Mouse (Mus musculus) kidney, embryonic 14.5 days (tissue): ENCODE measurements around the gene Gpr4. TPM values are rescaled to one million over a fixed set of nuclear protein-coding genes. Genes with fewer than 3 reads are reported as not detected.

Experiments
- ATAC-seq: fragments of 200-750 bp; cut with Nextera tagmentation; 2 replicates; pipeline ENCODE4 v1.8.0; 2017; ENCODE audit warnings: moderate number of reproducible peaks, mild to moderate bottlenecking, moderate TSS enrichment, moderate library complexity; ENCODE audit not compliant: low FRiP score, low TSS enrichment
- H3K27ac ChIP-seq: fragments of 300-500 bp; sonication (generic); 2 replicates; pipeline ENCODE4 v1.5.1; 2014; ENCODE audit warnings: low read depth, mild to moderate bottlenecking, low read length, moderate library complexity, mixed read lengths
- H3K27me3 ChIP-seq: fragments of 300-500 bp; sonication (generic); 2 replicates; pipeline ENCODE4 v1.6.1; 2014; ENCODE audit warnings: mild to moderate bottlenecking, low read length; ENCODE audit not compliant: control insufficient read depth, insufficient read depth
- H3K36me3 ChIP-seq: fragments of 300-500 bp; sonication (generic); 2 replicates; pipeline ENCODE4 v1.6.1; 2014; ENCODE audit warnings: low read length, mixed read lengths; ENCODE audit not compliant: control insufficient read depth, insufficient read depth
- H3K4me1 ChIP-seq: fragments of 300-500 bp; sonication (generic); 2 replicates; pipeline ENCODE4 v1.6.1; 2014; ENCODE audit warnings: low read length, mixed read lengths; ENCODE audit not compliant: control insufficient read depth, insufficient read depth
- H3K4me2 ChIP-seq: fragments of 300-500 bp; sonication (generic); replicated peaks from 2 replicates; pipeline ENCODE4 v1.6.1; 2014; ENCODE audit warnings: low read depth, mild to moderate bottlenecking, low read length
- H3K4me3 ChIP-seq: fragments of 300-500 bp; sonication (generic); 2 replicates; pipeline ENCODE4 v1.5.1; 2014; ENCODE audit warnings: mild to moderate bottlenecking, low read length
- H3K9ac ChIP-seq: fragments of 300-500 bp; sonication (generic); 2 replicates; pipeline ENCODE4 v1.6.1; 2014; ENCODE audit warnings: low read depth, mild to moderate bottlenecking, low read length, moderate library complexity
- H3K9me3 ChIP-seq: fragments of 300-500 bp; sonication (generic); 2 replicates; pipeline ENCODE4 v1.6.1; 2016; ENCODE audit warnings: low read length; ENCODE audit not compliant: control insufficient read depth
- WGBS: fragments of 180-500 bp; shearing (Covaris S2); extraction: QIAGEN DNeasy Blood & Tissue Kit; methylation state at CpG from one replicate; pipeline ENCODE4 v1.1.7; 2014; 5-methylcytosine and 5-hydroxymethylcytosine counted together
- polyA plus RNA-seq: library from polyadenylated mRNA; unstranded; fragments of >200 nt; fragmentation: Nextera tagmentation; extraction: Ambion mirVana; gene quantifications from 2 replicates; pipeline ENCODE4 v1.2.1, GENCODE M21; 2014

Gene Gpr4
- 2.4 and 3.4 TPM in 2 replicates for polyA plus RNA-seq

- peak within 1 kb of the TSS; percentile 53; the same call in 1 of the 2 replicates for H3K9ac ChIP-seq
- WGBS = 2% methylated on average over 29 of the region's 30 CpGs
- H3K9me3 ChIP-seq = 0 out of 2 replicates have a peak, but pooled peaks cover 2% of the 10 kb centered on the region
- H3K36me3 ChIP-seq = no peaks in the 10 kb centered on the region
- peak within 1 kb of the TSS; percentile 82 for H3K4me2 ChIP-seq
- no peaks in the 10 kb centered on the region for H3K27me3 ChIP-seq
- peaks cover 19% of the 10 kb centered on the region for H3K4me1 ChIP-seq
- peak within 1 kb of the TSS; percentile 30; the same call in 1 of the 2 replicates for H3K27ac ChIP-seq
- ATAC-seq = peak; percentile 76
- peak within 1 kb of the TSS; percentile 50 for H3K4me3 ChIP-seq
Observed at GRCm38 (mm10) chr7:19211996-19212755, at the start of gene Gpr4. TSS of gene Gpr4 (plus strand) at chr7:19212538.

GRCm38 (mm10) chr7:19162928-19163327 is 49.4 kb upstream of the Gpr4 start:
- H3K9me3 ChIP-seq = no peaks in the 10 kb centered on the region
- no peak overlapping the region for H3K4me3 ChIP-seq
- H3K27me3 ChIP-seq = peaks cover 8% of the 10 kb centered on the region
- H3K4me2 ChIP-seq = no peak overlapping the region
- H3K4me1 ChIP-seq = peaks cover 27% of the 10 kb centered on the region; the same call in 1 of the 2 replicates
- no peak overlapping the region for H3K9ac ChIP-seq
- no peaks in the 10 kb centered on the region for H3K36me3 ChIP-seq
- 71% methylated on average over 7 of the region's 7 CpGs for WGBS
- no peak for ATAC-seq
- H3K27ac ChIP-seq = no peak overlapping the region

DNA sequence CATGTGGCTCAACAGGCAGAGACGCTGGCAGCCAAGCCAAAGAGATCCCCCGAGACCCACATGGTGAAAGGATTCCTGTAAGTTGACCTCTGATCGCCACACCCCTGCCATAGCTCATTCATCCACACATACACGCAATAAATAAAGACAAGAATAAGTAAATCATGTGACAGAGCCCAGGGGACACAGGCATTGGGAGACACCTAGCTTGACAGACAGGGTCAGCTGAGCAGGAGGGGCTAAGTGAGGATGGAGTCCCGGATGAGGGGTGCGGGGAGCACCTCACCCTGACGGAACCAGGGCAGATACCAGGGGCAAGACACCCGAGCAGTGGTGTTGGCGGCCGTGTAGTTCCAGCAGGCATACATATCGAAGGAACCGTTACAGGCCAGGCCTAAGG is 48.6 kb upstream of the Gpr4 start:
- Histone ChIP-seq H3K9ac (no peak overlapping the region), H3K4me3 (no peak overlapping the region; the same call in 1 of the 2 replicates), H3K36me3 (no peaks in the 10 kb centered on the region), H3K9me3 (no peaks in the 10 kb centered on the region), H3K4me2 (peak overlapping the region; percentile 31), H3K4me1 (peaks cover 27% of the 10 kb centered on the region; the same call in 1 of the 2 replicates), H3K27ac (no peak overlapping the region), H3K27me3 (peaks cover 8% of the 10 kb centered on the region)
- 21% methylated on average over 12 of the region's 12 CpGs for WGBS
- ATAC-seq = peak; percentile 22; the same call in 1 of the 2 replicates

- 0% methylated on average over 6 of the region's 6 CpGs for WGBS
- peaks cover 7% of the 10 kb centered on the region for H3K27me3 ChIP-seq
- no peak overlapping the region for H3K27ac ChIP-seq
- no peaks in the 10 kb centered on the region for H3K36me3 ChIP-seq
- peak; percentile 65 for ATAC-seq
- no peaks in the 10 kb centered on the region for H3K9me3 ChIP-seq
- peak overlapping the region; percentile 31 for H3K4me2 ChIP-seq
- H3K4me3 ChIP-seq = peak overlapping the region; percentile 12; the same call in 1 of the 2 replicates
- peaks cover 27% of the 10 kb centered on the region; the same call in 1 of the 2 replicates for H3K4me1 ChIP-seq
- no peak overlapping the region for H3K9ac ChIP-seq
Observed at GRCm38 (mm10) chr7:19164189-19164588, 48.1 kb upstream of the Gpr4 start.

DNA sequence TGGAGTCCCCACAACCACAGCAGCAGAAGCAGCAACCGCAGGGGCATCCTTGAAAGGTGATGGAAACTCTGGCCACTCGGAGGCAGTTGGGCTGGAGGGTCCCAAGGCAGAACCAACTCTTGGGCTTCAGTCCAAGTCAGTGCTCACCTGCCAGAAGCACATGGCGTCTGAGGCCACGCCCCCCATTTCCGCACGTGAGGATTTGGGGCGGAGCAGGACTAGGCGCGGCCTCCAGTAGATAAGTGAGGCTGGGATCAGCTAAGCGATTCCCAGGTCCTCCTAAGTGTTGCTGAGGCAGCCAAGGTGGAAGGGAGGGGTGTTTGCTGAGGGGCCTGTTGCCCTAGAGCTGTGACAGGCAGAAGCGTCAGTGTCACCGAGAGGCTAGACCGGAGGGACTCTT is 47.4 kb upstream of the Gpr4 start:
- no peaks in the 10 kb centered on the region for H3K9me3 ChIP-seq
- peaks cover 23% of the 10 kb centered on the region; the same call in 1 of the 2 replicates for H3K4me1 ChIP-seq
- H3K9ac ChIP-seq = no peak overlapping the region
- H3K27ac ChIP-seq = no peak overlapping the region
- H3K36me3 ChIP-seq = no peaks in the 10 kb centered on the region
- H3K27me3 ChIP-seq = no peaks in the 10 kb centered on the region; the same call in 1 of the 2 replicates
- H3K4me2 ChIP-seq = peak overlapping the region; percentile 31; the same call in 1 of the 2 replicates
- ATAC-seq = no peak; the same call in 1 of the 2 replicates
- 2% methylated on average over 13 of the region's 13 CpGs for WGBS
- 0 out of 2 replicates have a peak overlapping the region, but pooled peaks have one; percentile 12 for H3K4me3 ChIP-seq

DNA sequence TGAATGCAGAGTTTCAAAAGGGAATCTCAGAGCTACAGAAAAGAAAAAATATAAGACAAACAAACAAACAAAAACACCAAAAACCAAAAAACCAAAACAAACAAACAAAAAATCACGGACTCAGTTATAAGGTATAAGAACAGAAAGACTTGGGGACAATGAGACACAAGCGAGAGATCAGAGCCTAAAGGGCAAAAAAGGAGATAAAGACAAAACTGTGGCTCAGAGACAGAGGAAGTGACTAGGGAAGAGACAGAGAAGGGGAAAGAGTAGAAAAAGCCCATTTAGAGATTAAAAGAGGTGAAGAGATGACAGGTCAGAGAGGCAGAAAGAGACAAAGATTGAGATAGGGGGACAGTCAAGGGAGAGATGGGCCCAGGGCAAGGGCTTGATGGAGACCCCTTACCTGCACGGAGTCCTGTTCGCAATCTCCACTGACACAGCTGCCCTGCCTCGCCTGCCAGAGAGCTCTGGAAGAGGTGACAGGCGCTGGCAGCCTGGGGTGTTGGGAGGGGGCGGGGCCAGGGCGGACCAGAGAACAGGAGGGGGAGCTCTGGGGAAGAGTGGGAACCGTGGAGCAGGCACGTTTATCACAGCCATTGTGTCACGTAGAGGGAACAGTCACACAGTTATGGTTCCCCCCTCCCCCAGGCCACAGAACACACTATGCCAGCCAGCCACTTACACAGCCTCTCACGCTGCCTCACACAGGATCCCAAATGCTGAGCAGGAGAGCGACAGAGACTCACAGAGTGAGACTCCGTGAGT is 46.5 kb upstream of the Gpr4 start, which contains the start of gene Gipr:
Gipr (minus strand) TSS at position 472 of the 768 bp plus-strand sequence.
- Histone ChIP-seq H3K4me1 (peaks cover 17% of the 10 kb centered on the region; the same call in 1 of the 2 replicates), H3K9ac (no peak within 1 kb of the TSS)

DNA sequence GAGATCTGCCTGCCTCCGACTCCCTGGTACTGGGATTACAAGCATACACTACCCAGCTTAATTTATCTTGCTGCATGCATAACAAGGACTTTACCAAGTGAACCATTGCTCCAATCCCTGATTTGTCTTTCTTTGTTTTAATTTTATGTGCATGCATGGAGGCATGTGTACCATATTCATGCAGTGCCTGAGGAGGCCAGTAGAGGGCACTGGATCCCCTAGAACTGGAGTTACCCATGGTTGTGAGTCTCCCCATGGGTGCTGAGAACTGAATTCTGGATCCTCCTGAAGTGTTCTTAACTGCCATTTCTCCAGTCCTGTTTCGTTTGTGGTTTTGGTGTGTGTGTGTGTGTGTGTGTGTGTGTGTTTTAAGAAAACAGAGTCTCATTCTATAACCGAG is 45.3 kb upstream of the Gpr4 start:
- H3K4me2 ChIP-seq = no peak overlapping the region
- no peak for ATAC-seq
- H3K27ac ChIP-seq = no peak overlapping the region
- H3K36me3 ChIP-seq = no peaks in the 10 kb centered on the region
- WGBS = 82% methylated on average over 3 of the region's 3 CpGs
- H3K9ac ChIP-seq = no peak overlapping the region
- H3K27me3 ChIP-seq = no peaks in the 10 kb centered on the region; the same call in 1 of the 2 replicates
- peaks cover 21% of the 10 kb centered on the region; the same call in 1 of the 2 replicates for H3K4me1 ChIP-seq
- H3K4me3 ChIP-seq = no peak overlapping the region
- H3K9me3 ChIP-seq = no peaks in the 10 kb centered on the region

More for the DNA sequence above, 46.5 kb upstream of the Gpr4 start, which contains the start of gene Gipr:
- no peak for ATAC-seq
- Histone ChIP-seq H3K9me3 (no peaks in the 10 kb centered on the region), H3K4me3 (0 out of 2 replicates have a peak within 1 kb of the TSS, but pooled peaks have one; percentile 12), H3K27ac (no peak within 1 kb of the TSS), H3K36me3 (no peaks in the 10 kb centered on the region), H3K27me3 (no peaks in the 10 kb centered on the region; the same call in 1 of the 2 replicates), H3K4me2 (peak within 1 kb of the TSS; percentile 31; the same call in 1 of the 2 replicates)
- WGBS = 13% methylated on average over 14 of the region's 14 CpGs

DNA sequence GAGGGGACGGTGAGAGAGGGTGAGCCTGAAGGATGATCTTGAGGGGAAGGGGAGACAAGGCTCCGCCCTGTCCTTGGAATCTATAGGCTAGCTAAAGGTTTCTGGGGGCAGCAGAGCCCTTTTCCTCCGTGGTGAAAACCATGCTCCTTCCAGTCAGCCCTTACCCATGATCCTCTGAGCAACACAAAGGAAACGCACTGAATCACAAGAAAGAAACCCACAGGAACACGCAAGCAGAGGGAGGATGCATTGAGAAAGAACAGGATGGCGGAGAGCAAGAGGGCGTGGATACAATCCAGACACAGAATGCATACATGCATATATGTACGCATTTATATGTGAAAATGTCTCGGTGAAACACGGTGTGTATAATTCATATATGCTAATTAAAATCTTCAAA is 42.8 kb upstream of the Gpr4 start:
- Histone ChIP-seq H3K36me3 (no peaks in the 10 kb centered on the region), H3K9me3 (no peaks in the 10 kb centered on the region), H3K27ac (no peak overlapping the region), H3K4me1 (peaks cover 22% of the 10 kb centered on the region), H3K4me2 (no peak overlapping the region), H3K27me3 (no peaks in the 10 kb centered on the region; the same call in 1 of the 2 replicates), H3K4me3 (no peak overlapping the region), H3K9ac (no peak overlapping the region)
- no peak for ATAC-seq
- whole genome bisulfite sequencing = 58% methylated on average over 10 of the region's 10 CpGs
